Mouse (Mus musculus) forebrain, embryonic 12.5 days (tissue): ENCODE measurements around the gene Ttc21a. TPM values are rescaled to one million over a fixed set of nuclear protein-coding genes. Genes with fewer than 3 reads are reported as not detected.

Experiments used
- ATAC-seq: fragments of 200-750 bp; cut with Nextera tagmentation; 2 replicates; pipeline ENCODE4 v1.8.0; 2017; ENCODE audit warnings: moderate TSS enrichment; ENCODE audit not compliant: low FRiP score
- H3K27ac ChIP-seq: fragments of 300-500 bp; sonication (generic); 2 replicates; pipeline ENCODE4 v1.5.1; 2016; ENCODE audit warnings: mild to moderate bottlenecking
- H3K27me3 ChIP-seq: fragments of 300-500 bp; sonication (generic); 2 replicates; pipeline ENCODE4 v1.6.1; 2016; ENCODE audit warnings: mild to moderate bottlenecking
- H3K36me3 ChIP-seq: fragments of 300-500 bp; sonication (generic); replicated peaks from 2 replicates; pipeline ENCODE4 v1.6.1; 2016; ENCODE audit warnings: mild to moderate bottlenecking
- H3K4me1 ChIP-seq: fragments of 300-500 bp; sonication (generic); 2 replicates; pipeline ENCODE4 v1.6.1; 2016
- H3K4me2 ChIP-seq: fragments of 300-500 bp; sonication (generic); 2 replicates; pipeline ENCODE4 v1.6.1; 2016; ENCODE audit warnings: mild to moderate bottlenecking, moderate library complexity
- H3K4me3 ChIP-seq: fragments of 300-500 bp; sonication (generic); replicated peaks from 2 replicates; pipeline ENCODE4 v1.5.1; 2016; ENCODE audit warnings: mild to moderate bottlenecking
- H3K9ac ChIP-seq: fragments of 300-500 bp; sonication (generic); 2 replicates; pipeline ENCODE4 v1.6.1; 2016; ENCODE audit warnings: mild to moderate bottlenecking
- H3K9me3 ChIP-seq: fragments of 300-500 bp; sonication (generic); 2 replicates; pipeline ENCODE4 v1.6.1; 2016
- WGBS: fragments of 180-500 bp; shearing (Covaris S2); methylation state at CpG from one replicate; pipeline ENCODE4 v1.1.7; 2016; 5-methylcytosine and 5-hydroxymethylcytosine counted together
- polyA plus RNA-seq: library from polyadenylated mRNA; unstranded; fragments of >200 nt; fragmentation: Nextera tagmentation; extraction: Ambion mirVana; gene quantifications from 2 replicates; pipeline ENCODE4 v1.2.1, GENCODE M21; 2016

Gene Ttc21a
- polyA plus RNA-seq: 0.24 and 0.36 TPM in 2 replicates

- Histone ChIP-seq H3K9me3 (no peaks in the 10 kb centered on the region), H3K4me2 (peak within 1 kb of the TSS; percentile 93), H3K9ac (peak within 1 kb of the TSS; percentile 82), H3K4me3 (peak within 1 kb of the TSS; percentile 58), H3K27ac (0 out of 2 replicates have a peak within 1 kb of the TSS, but pooled peaks have one; percentile 51), H3K4me1 (peaks cover 14% of the 10 kb centered on the region), H3K27me3 (no peaks in the 10 kb centered on the region), H3K36me3 (peaks cover 6% of the 10 kb centered on the region; the same call in 1 of the 2 replicates)
- ATAC-seq: peak; percentile 99
- WGBS: 3% methylated on average over 40 of the region's 40 CpGs
These were observed at the start of gene Ttc21a, which contains the start of gene Gorasp1 for GRCm38 (mm10) chr9:119937005-119937773. Ttc21a (plus strand) TSS chr9:119937606. Gorasp1 (minus strand) TSS chr9:119937565.

- Histone ChIP-seq H3K27me3 (no peaks in the 10 kb centered on the region), H3K9me3 (no peaks in the 10 kb centered on the region), H3K4me1 (peaks cover 23% of the 10 kb centered on the region), H3K4me3 (no peak overlapping the region), H3K9ac (peak overlapping the region; percentile 33; the same call in 1 of the 2 replicates), H3K36me3 (no peaks in the 10 kb centered on the region), H3K27ac (peak overlapping the region; percentile 96), H3K4me2 (peak overlapping the region; percentile 29)
- WGBS: 6% methylated on average over 2 of the region's 2 CpGs
- peak; percentile 92 for ATAC-seq
These were observed 48.6 kb upstream of the Ttc21a start for GRCm38 (mm10) chr9:119888843-119889246.

GRCm38 (mm10) chr9:119889446-119889845 is 48.0 kb upstream of the Ttc21a start:
- ATAC-seq: 0 out of 2 replicates have a peak, but pooled peaks have one; percentile 1
- Histone ChIP-seq H3K27me3 (no peaks in the 10 kb centered on the region), H3K4me3 (no peak overlapping the region), H3K36me3 (no peaks in the 10 kb centered on the region), H3K4me2 (peak overlapping the region; percentile 29), H3K4me1 (peaks cover 26% of the 10 kb centered on the region), H3K9ac (peak overlapping the region; percentile 33; the same call in 1 of the 2 replicates), H3K9me3 (no peaks in the 10 kb centered on the region), H3K27ac (peak overlapping the region; percentile 96)
- 48% methylated on average over 9 of the region's 9 CpGs for WGBS

- Histone ChIP-seq H3K9me3 (no peaks in the 10 kb centered on the region), H3K36me3 (no peaks in the 10 kb centered on the region), H3K9ac (no peak overlapping the region), H3K27ac (no peak overlapping the region), H3K4me2 (no peak overlapping the region), H3K27me3 (no peaks in the 10 kb centered on the region), H3K4me1 (peaks cover 32% of the 10 kb centered on the region), H3K4me3 (no peak overlapping the region)
- WGBS: 32% methylated on average over 2 of the region's 2 CpGs
- ATAC-seq: no peak
These were observed 46.7 kb upstream of the Ttc21a start for GRCm38 (mm10) chr9:119890692-119891091.

- WGBS: 91% methylated on average over 5 of the region's 5 CpGs
- Histone ChIP-seq H3K27me3 (no peaks in the 10 kb centered on the region), H3K36me3 (no peaks in the 10 kb centered on the region), H3K27ac (no peak overlapping the region), H3K4me2 (peak overlapping the region; percentile 94; the same call in 1 of the 2 replicates), H3K4me3 (peak overlapping the region; percentile 100; the same call in 1 of the 2 replicates), H3K9ac (no peak overlapping the region), H3K9me3 (no peaks in the 10 kb centered on the region), H3K4me1 (peaks cover 29% of the 10 kb centered on the region)
- no peak for ATAC-seq
These were observed 43.5 kb upstream of the Ttc21a start for GRCm38 (mm10) chr9:119893881-119894280.

- peak; percentile 99 for ATAC-seq
- Histone ChIP-seq H3K27me3 (no peaks in the 10 kb centered on the region), H3K9ac (peak within 1 kb of the TSS; percentile 92), H3K9me3 (no peaks in the 10 kb centered on the region), H3K4me3 (peak within 1 kb of the TSS; percentile 100), H3K36me3 (no peaks in the 10 kb centered on the region), H3K4me2 (peak within 1 kb of the TSS; percentile 94), H3K27ac (peak within 1 kb of the TSS; percentile 87), H3K4me1 (peaks cover 23% of the 10 kb centered on the region)
- 3% methylated on average over 34 of the region's 34 CpGs for whole genome bisulfite sequencing
These were observed 42.9 kb upstream of the Ttc21a start, which contains the start of gene Wdr48 for GRCm38 (mm10) chr9:119894339-119895009. Wdr48 (plus strand) TSS chr9:119894878.

- H3K4me3 ChIP-seq: peak overlapping the region; percentile 100
- H3K9me3 ChIP-seq: no peaks in the 10 kb centered on the region
- no peaks in the 10 kb centered on the region for H3K27me3 ChIP-seq
- H3K4me1 ChIP-seq: peaks cover 18% of the 10 kb centered on the region
- peak overlapping the region; percentile 94 for H3K4me2 ChIP-seq
- peak; percentile 77 for ATAC-seq
- 2% methylated on average over 36 of the region's 71 CpGs for WGBS
- H3K36me3 ChIP-seq: peaks cover 3% of the 10 kb centered on the region; the same call in 1 of the 2 replicates
- peak overlapping the region; percentile 87 for H3K27ac ChIP-seq
- H3K9ac ChIP-seq: peak overlapping the region; percentile 92
These were observed 42.2 kb upstream of the Ttc21a start for GRCm38 (mm10) chr9:119895040-119895721.

GRCm38 (mm10) chr9:119899446-119899845 is 38.0 kb upstream of the Ttc21a start:
- no peak overlapping the region for H3K27ac ChIP-seq
- H3K9me3 ChIP-seq: no peaks in the 10 kb centered on the region
- no peak for ATAC-seq
- 92% methylated on average over 2 of the region's 2 CpGs for WGBS
- no peaks in the 10 kb centered on the region for H3K27me3 ChIP-seq
- no peak overlapping the region for H3K9ac ChIP-seq
- H3K4me3 ChIP-seq: no peak overlapping the region
- peaks cover 15% of the 10 kb centered on the region for H3K4me1 ChIP-seq
- H3K36me3 ChIP-seq: peaks cover 27% of the 10 kb centered on the region
- no peak overlapping the region for H3K4me2 ChIP-seq

- WGBS: 84% methylated on average over 12 of the region's 12 CpGs
- Histone ChIP-seq H3K9me3 (no peaks in the 10 kb centered on the region), H3K9ac (no peak overlapping the region), H3K27me3 (no peaks in the 10 kb centered on the region), H3K4me1 (no peaks in the 10 kb centered on the region), H3K36me3 (peaks cover 54% of the 10 kb centered on the region), H3K4me3 (no peak overlapping the region), H3K4me2 (no peak overlapping the region), H3K27ac (no peak overlapping the region)
- ATAC-seq: no peak
These were observed 34.8 kb upstream of the Ttc21a start for GRCm38 (mm10) chr9:119902410-119903151.

GRCm38 (mm10) chr9:119908708-119909107 is 28.7 kb upstream of the Ttc21a start:
- no peaks in the 10 kb centered on the region for H3K9me3 ChIP-seq
- WGBS: 94% methylated on average over 3 of the region's 3 CpGs
- no peak for ATAC-seq
- no peaks in the 10 kb centered on the region for H3K4me1 ChIP-seq
- H3K36me3 ChIP-seq: peaks cover 94% of the 10 kb centered on the region
- no peak overlapping the region for H3K9ac ChIP-seq
- no peak overlapping the region for H3K27ac ChIP-seq
- no peaks in the 10 kb centered on the region for H3K27me3 ChIP-seq
- H3K4me3 ChIP-seq: no peak overlapping the region
- H3K4me2 ChIP-seq: no peak overlapping the region

GRCm38 (mm10) chr9:119909931-119910330 is 27.5 kb upstream of the Ttc21a start:
- no peak for ATAC-seq
- Histone ChIP-seq H3K27ac (no peak overlapping the region), H3K27me3 (no peaks in the 10 kb centered on the region), H3K4me1 (no peaks in the 10 kb centered on the region), H3K4me3 (no peak overlapping the region), H3K9me3 (no peaks in the 10 kb centered on the region), H3K4me2 (no peak overlapping the region), H3K9ac (no peak overlapping the region), H3K36me3 (peaks cover 94% of the 10 kb centered on the region)
- WGBS: 76% methylated on average over 3 of the region's 3 CpGs
